Mouse (Mus musculus) E14TG2a.4 (cell line): ENCODE results near the gene Slc38a3.

ENCODE experiments used
- H3K27me3 ChIP-seq: 2 replicates; pipeline ENCODE4 v1.6.1; 2014; ENCODE audit warnings: low read length, control low read depth; ENCODE audit not compliant: insufficient read depth
- H3K36me3 ChIP-seq: 2 replicates; pipeline ENCODE4 v1.6.1; 2014; ENCODE audit warnings: low read length, control low read depth; ENCODE audit not compliant: insufficient read depth
- H3K4me1 ChIP-seq: replicated peaks from 2 replicates; pipeline ENCODE4 v1.6.1; 2014; ENCODE audit warnings: low read depth, low read length, control low read depth
- H3K4me3 ChIP-seq: replicated peaks from 2 replicates; pipeline ENCODE4 v1.5.1; 2014; ENCODE audit warnings: mild to moderate bottlenecking, low read length
- H3K9me3 ChIP-seq: 2 replicates; pipeline ENCODE4 v1.6.1; 2014; ENCODE audit warnings: low read length, control low read depth
- CTCF ChIP-seq: conservative IDR thresholded peaks from 2 replicates; pipeline ENCODE4 v1.5.1; 2014; ENCODE audit warnings: low read length
- NANOG ChIP-seq: IDR thresholded peaks from 2 replicates; pipeline ENCODE4 v1.6.1; 2014; ENCODE audit warnings: borderline replicate concordance, low read length, mixed read lengths
- POU5F1 ChIP-seq: IDR thresholded peaks from 2 replicates; pipeline ENCODE4 v1.6.1; 2014; ENCODE audit warnings: low read length, borderline replicate concordance

The Slc38a3 gene

DNA sequence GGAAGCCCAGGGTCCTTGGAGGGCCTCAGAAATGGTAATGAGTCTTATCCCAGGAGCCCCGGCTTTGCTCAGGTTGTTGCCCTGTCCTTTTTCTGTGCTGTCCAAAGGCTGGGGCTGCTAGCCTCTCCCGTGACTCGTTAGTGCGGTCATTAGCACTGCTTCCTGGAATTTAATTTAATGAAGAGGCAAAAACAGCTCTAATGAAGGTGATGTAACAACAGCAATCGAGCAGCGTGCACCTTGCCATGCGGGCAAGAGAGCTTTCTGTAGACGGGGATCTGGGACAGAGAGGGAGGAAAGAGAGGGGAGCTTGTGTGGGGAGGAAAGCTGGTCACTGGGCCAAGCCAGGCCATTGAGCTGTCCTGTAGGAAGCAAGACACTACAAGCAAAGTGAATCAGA is 27.7 kb downstream of the Slc38a3 start:
- H3K36me3 ChIP-seq: no peaks in the 10 kb centered on the region
- peaks cover 62% of the 10 kb centered on the region for H3K4me1 ChIP-seq
- peaks cover 8% of the 10 kb centered on the region for H3K27me3 ChIP-seq
- peak overlapping the region; percentile 52; the same call in 1 of the 2 replicates for H3K4me3 ChIP-seq
- no peaks in the 10 kb centered on the region for H3K9me3 ChIP-seq
- TF ChIP-seq CTCF (no peak), POU5F1 (no peak), NANOG (no peak)

DNA sequence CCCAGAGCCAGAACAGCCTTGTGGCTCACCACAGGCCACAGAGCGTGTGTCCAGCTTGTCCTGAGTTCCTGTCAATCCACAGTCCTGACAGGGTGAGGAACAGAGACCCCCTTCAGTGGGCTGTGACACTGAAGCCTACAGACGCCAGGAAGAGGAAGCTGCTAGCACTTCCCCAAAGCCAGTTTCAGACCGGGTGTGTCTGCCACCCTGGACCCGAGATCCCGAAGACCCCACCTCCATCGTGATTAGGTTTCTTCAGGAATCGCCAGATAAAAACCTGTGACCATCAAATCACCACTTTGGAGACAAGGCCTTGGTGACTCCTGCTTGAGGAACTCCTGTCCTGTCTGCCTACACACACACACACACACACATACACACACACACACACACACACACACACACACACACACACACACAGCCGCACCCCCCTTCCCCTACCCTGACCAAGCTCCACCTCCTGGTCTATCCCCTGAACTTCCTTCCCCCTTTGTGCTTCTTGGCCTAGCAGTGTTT is 29.0 kb downstream of the Slc38a3 start:
- H3K4me3 ChIP-seq: peak overlapping the region; percentile 52
- peaks cover 70% of the 10 kb centered on the region for H3K4me1 ChIP-seq
- no peaks in the 10 kb centered on the region for H3K36me3 ChIP-seq
- no peaks in the 10 kb centered on the region for H3K9me3 ChIP-seq
- TF ChIP-seq POU5F1 (no peak), NANOG (no peak), CTCF (no peak)
- peaks cover 7% of the 10 kb centered on the region for H3K27me3 ChIP-seq

DNA sequence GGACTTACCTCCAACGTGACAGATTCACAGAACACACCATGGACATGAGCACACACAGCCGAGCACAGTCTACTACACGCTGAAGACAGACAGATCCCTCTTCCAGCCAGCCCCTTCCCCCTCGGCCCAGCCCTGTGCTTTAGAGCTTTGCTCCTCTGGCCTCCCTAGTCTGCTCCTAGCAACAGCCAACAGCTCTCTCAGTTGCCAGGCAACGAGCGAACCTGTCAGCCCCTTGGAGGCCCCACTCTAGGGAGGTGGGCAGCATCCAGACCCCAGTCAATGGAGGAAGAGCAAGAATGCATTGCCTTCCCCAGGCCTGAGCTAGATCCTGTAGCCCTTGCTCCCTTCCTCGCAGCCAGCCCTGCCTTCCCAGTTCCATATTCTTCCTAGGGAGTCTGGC is 32.3 kb downstream of the Slc38a3 start:
- Histone ChIP-seq H3K27me3 (peaks cover 16% of the 10 kb centered on the region), H3K9me3 (no peaks in the 10 kb centered on the region), H3K36me3 (peaks cover 9% of the 10 kb centered on the region), H3K4me3 (no peak overlapping the region), H3K4me1 (peaks cover 67% of the 10 kb centered on the region)
- TF ChIP-seq POU5F1: no peak
- no peak for TF ChIP-seq CTCF
- no peak for TF ChIP-seq NANOG

DNA sequence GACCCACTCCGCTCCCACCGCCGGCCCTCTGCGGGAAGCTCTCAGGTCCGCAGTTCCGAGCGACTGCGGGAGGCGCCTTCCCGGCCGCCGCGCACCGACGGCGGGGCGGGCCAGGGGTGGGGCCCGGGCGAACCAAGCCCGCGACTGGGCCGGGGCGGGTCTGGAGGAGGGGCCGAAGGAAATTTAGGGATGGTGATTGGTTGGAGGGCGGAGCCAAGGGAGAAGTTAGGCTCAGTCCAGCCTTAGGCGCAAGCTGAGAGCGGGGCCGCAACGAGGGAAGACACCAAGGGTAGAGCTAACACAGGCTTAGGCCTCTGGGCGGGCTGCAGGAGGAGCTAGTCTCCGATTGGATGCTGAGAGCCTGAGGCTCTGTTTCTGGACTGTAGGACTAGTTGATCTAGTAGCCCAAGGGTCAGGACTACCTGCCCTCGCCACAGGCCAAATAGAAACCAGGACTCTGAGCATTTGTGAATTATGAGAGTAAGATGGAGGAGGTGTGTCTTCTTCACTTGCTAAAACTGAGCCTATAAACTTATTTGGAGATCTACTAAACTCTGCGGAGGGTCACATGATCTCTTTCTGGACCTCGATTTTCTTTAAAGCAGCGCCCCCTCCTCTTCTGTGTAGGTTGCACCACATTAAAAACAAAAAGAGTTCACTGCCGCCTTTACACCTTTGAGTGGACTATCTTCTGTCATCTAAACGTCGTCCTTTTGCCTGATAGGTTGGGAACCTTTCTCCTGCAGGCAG is 33.9 kb downstream of the Slc38a3 start, which contains the start of gene Gnai2:
Gnai2 (minus strand) TSS at position 89 of the 750 bp plus-strand sequence.
- TF ChIP-seq POU5F1 (no peak), NANOG (no peak), CTCF (no peak)
- Histone ChIP-seq H3K9me3 (no peaks in the 10 kb centered on the region), H3K27me3 (peaks cover 24% of the 10 kb centered on the region), H3K4me3 (peak within 1 kb of the TSS; percentile 88), H3K4me1 (peaks cover 66% of the 10 kb centered on the region), H3K36me3 (peaks cover 15% of the 10 kb centered on the region)

DNA sequence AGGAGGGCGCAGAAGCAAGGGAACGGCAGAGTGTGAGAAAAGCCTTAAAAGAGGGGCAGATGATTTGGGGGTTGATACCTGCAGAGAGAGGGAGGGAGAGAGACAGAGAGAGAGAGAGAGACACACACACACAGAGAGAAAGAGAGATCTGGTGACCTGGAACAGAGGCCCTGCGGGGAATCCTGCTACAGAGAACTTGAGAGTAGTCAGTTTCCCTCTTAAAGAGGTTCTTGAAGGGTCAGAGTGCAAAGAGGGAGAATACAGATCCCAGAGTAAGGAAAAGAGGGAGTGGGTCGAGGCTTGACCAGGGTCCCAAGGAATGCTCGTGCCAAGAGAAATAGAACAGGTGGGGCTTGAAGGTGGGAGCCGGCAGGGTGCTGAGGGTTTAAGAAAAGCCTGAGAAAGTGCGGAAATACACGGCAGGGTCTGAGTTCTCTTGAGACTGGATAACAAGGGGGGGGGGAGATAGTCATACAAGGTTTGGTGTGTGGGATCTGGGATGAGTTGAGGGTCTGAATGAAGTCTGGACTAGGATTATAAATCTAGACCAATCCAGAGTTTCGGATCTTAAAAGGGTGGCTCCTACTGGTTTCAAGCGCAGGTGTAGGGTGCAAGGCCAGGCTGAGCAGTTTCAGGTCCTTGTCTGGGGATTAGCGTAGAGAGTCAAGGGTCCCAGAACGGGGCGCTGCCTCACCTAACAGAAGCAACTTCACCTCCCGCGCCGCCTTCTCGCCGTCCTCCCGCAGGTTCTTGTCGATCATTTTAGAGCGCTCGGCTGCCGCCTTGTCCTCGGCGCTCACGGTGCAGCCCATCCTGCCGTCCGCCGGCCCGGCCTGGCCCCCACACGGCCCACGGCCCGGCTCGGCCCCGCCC is 34.7 kb downstream of the Slc38a3 start:
- Histone ChIP-seq H3K9me3 (no peaks in the 10 kb centered on the region), H3K36me3 (peaks cover 15% of the 10 kb centered on the region), H3K27me3 (peaks cover 24% of the 10 kb centered on the region), H3K4me3 (peak overlapping the region; percentile 88), H3K4me1 (peaks cover 66% of the 10 kb centered on the region)
- no peak for TF ChIP-seq CTCF
- TF ChIP-seq NANOG: no peak
- TF ChIP-seq POU5F1: no peak

DNA sequence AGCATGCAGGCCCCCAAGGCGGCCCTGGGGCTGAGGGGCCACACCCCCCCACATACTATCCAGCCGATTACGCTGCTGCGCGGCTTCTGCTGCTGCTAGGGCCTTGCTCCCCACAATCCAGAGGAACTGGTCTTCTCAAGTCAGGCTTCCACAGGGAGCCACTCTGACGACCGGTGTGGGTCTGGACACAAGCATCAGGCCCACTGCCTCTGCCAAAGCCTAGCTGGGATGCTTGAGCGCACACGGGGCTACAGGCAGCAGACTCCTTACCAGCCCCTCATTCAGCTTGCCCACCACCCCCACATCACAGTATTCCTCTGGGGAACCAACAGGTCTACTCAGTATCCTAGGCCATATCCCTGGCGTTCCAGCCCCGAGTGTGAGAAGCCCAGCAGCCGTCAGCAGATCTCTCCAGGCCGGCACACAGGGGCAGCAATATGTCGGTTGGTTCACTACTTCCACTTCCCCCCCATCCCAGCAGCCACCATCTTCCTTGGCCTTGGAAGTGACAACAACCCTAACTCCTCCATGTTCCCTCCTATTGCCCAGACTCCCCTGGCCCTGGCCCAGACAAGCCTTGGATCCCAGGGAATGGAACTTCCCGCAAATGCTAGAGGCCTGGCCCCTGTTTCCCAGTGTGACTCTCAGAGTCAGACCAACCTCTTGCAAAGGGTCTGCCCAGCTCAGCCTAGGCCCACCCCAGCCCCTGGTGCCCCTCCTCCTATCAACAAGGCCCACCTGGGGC is 35.5 kb downstream of the Slc38a3 start:
- Histone ChIP-seq H3K4me1 (peaks cover 74% of the 10 kb centered on the region), H3K4me3 (peak overlapping the region; percentile 88), H3K9me3 (no peaks in the 10 kb centered on the region), H3K27me3 (peaks cover 24% of the 10 kb centered on the region), H3K36me3 (peaks cover 15% of the 10 kb centered on the region)
- TF ChIP-seq NANOG: no peak
- TF ChIP-seq CTCF: no peak
- no peak for TF ChIP-seq POU5F1

DNA sequence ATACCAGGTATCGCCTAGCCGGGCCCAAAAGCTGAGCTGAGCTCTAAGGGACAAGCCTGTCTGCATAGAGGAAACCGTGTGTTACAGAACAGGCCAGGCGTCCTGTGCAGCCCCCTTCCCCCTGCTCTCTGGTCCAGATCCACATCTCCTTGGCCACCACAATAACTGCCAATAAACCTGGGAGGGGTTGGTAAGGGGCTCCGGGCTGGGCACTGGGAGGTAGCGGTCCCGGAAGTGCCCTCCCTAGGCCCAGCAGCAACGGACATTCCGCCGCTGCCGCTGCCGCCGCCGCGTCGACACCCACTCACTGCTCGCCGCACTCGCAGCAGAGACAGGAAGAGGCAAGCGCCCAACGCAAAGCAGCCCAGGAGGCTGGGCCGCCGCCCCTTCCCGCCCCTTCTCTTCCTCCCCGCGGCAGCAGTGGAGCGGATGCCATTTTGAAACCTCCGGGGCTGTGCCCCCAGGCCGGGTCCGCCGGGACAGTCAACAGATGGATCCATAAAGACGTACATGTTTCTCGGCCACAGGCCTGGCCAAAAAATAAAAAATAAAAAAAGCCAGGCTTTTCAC is 36.2 kb downstream of the Slc38a3 start:
- Histone ChIP-seq H3K27me3 (peaks cover 24% of the 10 kb centered on the region), H3K4me3 (peak overlapping the region; percentile 88), H3K36me3 (peaks cover 15% of the 10 kb centered on the region), H3K9me3 (no peaks in the 10 kb centered on the region), H3K4me1 (peaks cover 81% of the 10 kb centered on the region)
- TF ChIP-seq CTCF (no peak), NANOG (no peak), POU5F1 (no peak)

DNA sequence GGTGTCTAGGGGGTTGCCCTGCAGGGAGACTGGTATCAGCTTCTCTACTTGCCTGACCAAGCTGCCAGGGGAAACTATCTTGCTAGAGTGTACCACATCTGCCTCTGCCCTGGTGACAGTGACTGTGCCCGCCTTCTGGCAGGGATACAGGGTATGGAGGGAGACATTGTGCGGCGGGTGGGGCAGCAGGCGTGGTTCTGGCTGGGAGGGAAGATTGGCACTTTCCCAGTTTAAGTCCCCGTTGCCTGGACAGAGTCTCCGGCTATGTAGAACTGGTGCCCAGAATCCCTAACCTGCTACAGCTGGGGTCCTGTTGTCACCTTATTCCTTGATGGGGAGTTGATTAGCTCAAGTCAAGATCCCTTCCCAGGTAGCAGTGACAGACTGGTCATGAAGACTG is 36.9 kb downstream of the Slc38a3 start:
- no peaks in the 10 kb centered on the region for H3K9me3 ChIP-seq
- H3K4me3 ChIP-seq: peak overlapping the region; percentile 88
- peaks cover 19% of the 10 kb centered on the region for H3K36me3 ChIP-seq
- H3K27me3 ChIP-seq: peaks cover 24% of the 10 kb centered on the region
- TF ChIP-seq CTCF (no peak), POU5F1 (no peak), NANOG (no peak)
- peaks cover 88% of the 10 kb centered on the region for H3K4me1 ChIP-seq
